Mouse (Mus musculus): ENCODE data around the gene Panx3.

GRCm38 (mm10) chr9:37613911-37614280 lies 55.1 kb downstream of the Panx3 start:
- TF ChIP-seq CTCF (IDR thresholded peaks at IDR 0.05; ENCODE audit: borderline replicate concordance, insufficient read depth, low read length) (no peak), POLR2A (IDR thresholded peaks at IDR 0.05; ENCODE audit: low read depth, low read length) (no peak)
